Mouse (Mus musculus) embryonic fibroblast, embryonic 13.5 days (primary cell): Measurements from ENCODE around the gene Wnt6.

Experiments used
- CTCF ChIP-seq: IDR thresholded peaks from 2 replicates; pipeline ENCODE4 v1.5.1; 2011; ENCODE audit warnings: mild to moderate bottlenecking, control low read depth, low read length, moderate library complexity, borderline replicate concordance; ENCODE audit not compliant: insufficient read depth
- POLR2A ChIP-seq: IDR thresholded peaks from 2 replicates; pipeline ENCODE4 v1.6.1; 2011; ENCODE audit warnings: low read depth, mild to moderate bottlenecking, control low read depth, low read length, moderate library complexity

DNA sequence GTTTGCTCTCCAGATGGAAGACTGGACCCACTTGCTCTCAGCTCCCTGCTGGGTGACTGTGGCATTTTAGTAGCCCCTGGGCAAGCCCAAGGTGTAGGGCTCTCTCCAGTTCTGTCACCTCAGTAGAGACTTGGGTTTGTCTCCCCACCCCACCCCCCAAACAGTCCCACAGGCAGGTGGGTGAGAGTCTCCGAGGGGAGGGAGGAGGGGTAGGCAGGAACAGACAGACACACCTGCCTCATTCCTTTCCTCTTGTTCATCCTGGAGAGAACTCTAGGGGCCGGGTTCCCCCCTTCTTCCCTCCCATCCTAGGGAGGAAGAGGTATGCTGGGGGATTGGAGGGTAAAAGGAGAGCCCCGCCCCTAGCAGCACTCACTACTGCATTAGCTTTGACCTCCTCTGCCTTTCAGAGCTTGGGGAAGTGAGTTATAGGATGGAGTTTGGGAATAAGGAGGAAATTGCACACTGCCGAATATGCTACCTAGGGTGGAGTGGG, 33.7 kb downstream of the Wnt6 start:
- TF ChIP-seq POLR2A (no peak), CTCF (no peak)
